Mouse (Mus musculus): ENCODE measurements around the gene Kptn.

The Kptn gene

GRCm38 (mm10) chr7:16158735-16159134 is 39.0 kb downstream of the Kptn start:
- no peak for DNase-seq (ENCODE audit: low read depth, low spot score)

GRCm38 (mm10) chr7:16160702-16161101 is 41.0 kb downstream of the Kptn start:
- DNase-seq (ENCODE audit: low read depth, low spot score) = no peak

GRCm38 (mm10) chr7:16161302-16161701 is 41.6 kb downstream of the Kptn start:
- no peak for DNase-seq (ENCODE audit: low read depth, low spot score)

GRCm38 (mm10) chr7:16162036-16162435 is 42.3 kb downstream of the Kptn start:
- DNase-seq (ENCODE audit: low read depth, low spot score) = no peak

GRCm38 (mm10) chr7:16172141-16172581 is 52.5 kb downstream of the Kptn start:
- DNase-seq (ENCODE audit: low read depth, low spot score) = no peak

GRCm38 (mm10) chr7:16172586-16173140 is 53.0 kb downstream of the Kptn start:
- DNase-seq (ENCODE audit: low read depth, low spot score) = no peak

GRCm38 (mm10) chr7:16173146-16173545 is 53.5 kb downstream of the Kptn start:
- DNase-seq (ENCODE audit: low read depth, low spot score) = no peak

- DNase-seq (ENCODE audit: low read depth, low spot score) = peak; percentile 28
Measured at GRCm38 (mm10) chr7:16174597-16175541, 55.2 kb downstream of the Kptn start, which contains the start of gene Meis3. Gene Meis3 (plus strand): TSS chr7:16175090.

GRCm38 (mm10) chr7:16175542-16175931 is 55.8 kb downstream of the Kptn start:
- no peak for DNase-seq (ENCODE audit: low read depth, low spot score)

All from forelimb bud, embryonic 11.5 days (tissue).